Mouse (Mus musculus): ENCODE data around the gene Ankle1.
"Not testable (repeated sequence)": the region's sequence is repeated elsewhere in the genome, so short reads cannot be mapped to it uniquely, and the experiment has no call there.

Ankle1 gene

GRCm38 (mm10) chr8:71408231-71408630 is 2.4 kb downstream of the Ankle1 start:
- no peak for DNase-seq

GRCm38 (mm10) chr8:71411535-71412273 is 5.9 kb downstream of the Ankle1 start:
- DNase-seq = no peak

GRCm38 (mm10) chr8:71422121-71422520 is 16.3 kb downstream of the Ankle1 start:
- DNase-seq = no peak

DNA sequence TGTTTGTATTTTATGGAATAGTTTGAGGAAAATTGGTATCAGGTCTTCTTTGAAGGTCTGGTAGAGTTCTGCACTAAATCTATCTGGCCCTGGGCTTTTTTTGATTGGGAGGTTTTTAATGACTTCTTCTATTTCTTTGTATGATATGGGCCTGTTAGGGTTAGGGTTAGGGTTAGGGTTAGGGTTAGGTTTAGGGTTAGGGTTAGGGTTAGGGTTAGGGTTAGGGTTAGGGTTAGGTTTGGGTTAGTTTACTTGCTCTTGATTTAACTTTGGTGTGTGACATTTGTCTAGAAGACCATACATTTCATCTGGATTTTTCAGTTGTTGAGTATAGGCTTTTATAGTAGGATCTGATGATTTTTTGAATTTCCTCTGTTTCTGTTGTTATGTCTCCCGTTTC is 27.1 kb downstream of the Ankle1 start:
- DNase-seq = not testable (repeated sequence)

GRCm38 (mm10) chr8:71437041-71437440 is 31.2 kb downstream of the Ankle1 start:
- DNase-seq = no peak

DNA sequence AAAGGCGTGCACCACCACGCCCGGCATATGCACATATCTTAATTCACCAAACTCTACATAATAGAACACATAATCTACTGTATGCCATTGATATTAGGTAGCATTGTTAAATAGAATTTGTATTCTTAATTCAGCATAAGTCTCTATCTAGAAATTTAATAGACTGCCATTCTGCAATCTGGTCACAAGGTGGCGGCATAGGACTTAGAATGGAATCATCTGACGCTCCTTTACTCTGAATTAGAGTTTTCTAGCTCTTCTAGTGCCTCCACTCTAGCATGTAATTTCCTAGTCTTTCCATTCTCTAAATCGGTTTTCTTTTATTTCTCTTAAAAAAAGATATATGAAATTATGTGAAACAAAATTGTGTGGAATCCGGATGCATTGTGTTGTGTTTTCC is 35.6 kb downstream of the Ankle1 start:
- DNase-seq = peak; percentile 22 to 44

DNA sequence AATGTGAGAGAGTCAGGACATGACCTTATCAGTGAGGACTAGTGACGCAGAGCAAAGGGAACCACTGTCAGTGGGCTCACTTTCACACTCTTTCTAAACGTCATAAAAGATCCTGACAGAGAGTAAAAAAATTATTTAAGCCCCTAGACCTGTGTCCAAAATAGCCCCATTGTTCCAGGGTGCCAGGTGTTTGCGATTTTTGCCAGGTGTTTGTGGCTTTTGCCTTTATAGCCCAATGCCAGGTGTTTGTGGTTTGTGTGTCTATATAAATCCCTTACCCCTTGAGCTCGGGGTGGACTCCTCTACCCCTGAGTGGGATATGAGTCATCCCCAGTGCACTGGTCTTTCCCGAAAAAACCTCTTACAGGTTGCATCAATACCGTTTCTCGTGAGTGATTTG is 39.3 kb downstream of the Ankle1 start:
- no peak for DNase-seq

DNA sequence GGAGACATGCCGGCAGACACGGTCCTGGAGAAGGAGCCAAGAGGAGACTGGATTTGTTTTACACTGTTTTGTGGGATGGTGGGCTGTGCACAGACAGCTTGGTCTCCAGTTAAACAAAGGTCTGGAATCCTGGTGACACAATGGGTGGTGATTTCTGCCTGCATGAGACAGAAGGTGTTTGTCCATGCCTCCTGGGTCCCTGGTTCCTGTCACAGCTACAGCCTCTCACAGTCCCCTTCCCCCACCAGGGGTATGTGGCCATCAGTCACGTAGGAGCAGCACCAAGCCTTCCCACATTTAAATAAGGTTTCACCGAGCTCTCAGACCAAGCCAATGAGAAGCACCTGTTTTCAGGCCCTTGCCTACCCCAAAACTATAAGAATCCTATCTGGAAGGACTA is 45.5 kb downstream of the Ankle1 start:
- DNase-seq = no peak

DNA sequence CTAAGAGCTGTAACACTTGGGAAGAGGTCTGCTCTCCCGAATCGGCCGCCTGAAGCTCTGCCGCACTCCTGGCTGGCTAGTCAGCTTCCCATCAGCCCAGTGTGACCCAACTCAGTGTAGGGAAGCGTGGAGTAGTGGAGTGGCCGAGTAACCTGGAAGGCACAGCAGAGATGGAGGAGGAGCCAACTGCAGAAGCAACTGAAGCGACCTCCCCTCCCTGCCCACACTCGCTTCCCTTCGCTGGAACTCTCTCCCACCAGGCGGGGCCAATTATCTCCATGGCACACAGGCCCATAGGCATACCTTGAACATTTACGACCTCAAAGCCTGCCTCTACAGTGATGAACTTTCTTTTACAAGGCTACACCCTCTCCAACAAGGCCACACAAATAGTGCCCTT is 46.0 kb downstream of the Ankle1 start:
- DNase-seq = no peak

DNA sequence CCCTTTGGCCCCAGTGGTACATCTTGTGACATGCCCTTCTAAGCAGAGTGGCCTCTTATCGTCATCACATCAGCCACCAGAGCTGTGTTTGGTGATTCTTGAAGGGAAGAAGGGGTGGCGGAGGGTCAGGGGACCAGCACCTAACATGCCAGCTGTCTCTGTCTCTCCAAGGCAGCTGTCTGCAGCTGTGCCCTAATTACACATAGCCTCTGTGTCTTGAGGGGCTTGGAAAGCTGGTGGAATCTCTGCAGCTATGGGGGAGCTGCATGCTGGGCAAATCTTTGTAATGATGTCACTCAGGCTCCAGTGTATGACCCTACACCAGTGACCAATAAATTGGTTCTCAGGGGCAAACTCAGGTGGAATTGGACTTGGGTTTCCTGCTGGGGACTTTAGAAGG is 46.9 kb downstream of the Ankle1 start:
- no peak for DNase-seq

DNA sequence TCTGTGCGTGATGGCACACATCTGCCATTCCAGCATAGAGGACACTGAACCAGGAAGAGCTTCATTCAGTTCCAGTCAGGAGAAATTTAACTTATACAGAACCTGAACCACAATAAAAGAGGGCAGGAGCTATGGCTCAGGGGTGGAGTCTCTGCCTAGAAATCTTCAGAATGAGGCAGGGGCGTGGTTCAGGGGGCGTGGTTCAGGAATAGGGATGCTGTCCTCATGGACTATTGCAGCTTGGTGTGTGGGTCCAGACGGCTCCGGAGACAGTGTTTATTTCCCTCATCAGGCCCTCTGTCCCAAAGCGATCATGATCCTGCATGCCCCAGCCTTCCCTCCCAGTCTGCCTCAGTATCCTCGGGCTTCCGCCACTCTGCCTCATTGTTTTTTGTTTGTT is 48.9 kb downstream of the Ankle1 start:
- no peak for DNase-seq

DNA sequence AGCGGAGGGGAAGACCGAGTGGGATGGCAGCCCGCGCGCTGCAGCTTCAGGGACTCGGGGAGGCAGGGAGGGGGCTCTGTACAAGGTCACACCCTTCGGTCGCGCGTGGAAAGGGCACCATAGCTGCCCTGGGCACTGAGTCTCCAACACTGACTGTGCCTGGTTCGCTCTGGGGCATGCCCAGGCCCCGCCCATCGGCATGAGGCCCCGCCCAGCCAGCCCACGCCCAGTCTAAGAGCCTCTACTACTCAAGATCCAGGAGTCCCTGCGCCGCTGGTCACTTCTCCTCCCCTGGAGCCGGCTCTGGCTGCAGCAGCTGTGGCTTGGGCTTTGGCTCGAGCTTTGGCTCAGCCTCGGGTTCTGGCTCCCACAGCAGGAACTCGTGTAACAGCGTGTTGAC is 51.1 kb downstream of the Ankle1 start:
- DNase-seq = no peak

GRCm38 (mm10) chr8:71457659-71458270 is 52.0 kb downstream of the Ankle1 start:
- no peak for DNase-seq
